Mouse (Mus musculus): ENCODE measurements around the gene Thrsp.
"Not testable (repeated sequence)": the region's sequence is repeated elsewhere in the genome, so short reads cannot be mapped to it uniquely, and the experiment has no call there.

Thrsp gene

GRCm38 (mm10) chr7:97416906-97417777, at the start of gene Thrsp:
TSS of gene Thrsp (minus strand) at chr7:97417730.
- peak; percentile 74 for DNase-seq (ENCODE audit: low read depth, low spot score)

GRCm38 (mm10) chr7:97455577-97455976, 38.0 kb upstream of the Thrsp start:
- no peak for DNase-seq (ENCODE audit: low read depth, low spot score)

- no peak for DNase-seq (ENCODE audit: low read depth, low spot score)
Measured at GRCm38 (mm10) chr7:97454795-97455194, 37.3 kb upstream of the Thrsp start.

- peak; percentile 72 for DNase-seq (ENCODE audit: low read depth, low spot score)
Measured at GRCm38 (mm10) chr7:97453141-97453921, 35.8 kb upstream of the Thrsp start.

- DNase-seq (ENCODE audit: low read depth, low spot score), result no peak
Measured at GRCm38 (mm10) chr7:97452196-97452595, 34.7 kb upstream of the Thrsp start.

- not testable (repeated sequence) for DNase-seq (ENCODE audit: low read depth, low spot score)
Measured at GRCm38 (mm10) chr7:97451023-97451422, 33.5 kb upstream of the Thrsp start, which contains the start of gene Kctd14. TSS of gene Kctd14 (plus strand) at chr7:97451323.

GRCm38 (mm10) chr7:97447050-97447531, 29.6 kb upstream of the Thrsp start:
- peak; percentile 41 for DNase-seq (ENCODE audit: low read depth, low spot score)

- no peak for DNase-seq (ENCODE audit: low read depth, low spot score)
Measured at GRCm38 (mm10) chr7:97446171-97446925, 28.8 kb upstream of the Thrsp start.

- DNase-seq (ENCODE audit: low read depth, low spot score), result no peak
Measured at GRCm38 (mm10) chr7:97438986-97439385, 21.5 kb upstream of the Thrsp start.

- DNase-seq (ENCODE audit: low read depth, low spot score), result no peak
Measured at GRCm38 (mm10) chr7:97434517-97434916, 17.0 kb upstream of the Thrsp start.

GRCm38 (mm10) chr7:97433517-97433916, 16.0 kb upstream of the Thrsp start:
- DNase-seq (ENCODE audit: low read depth, low spot score), result not testable (repeated sequence)

- peak; percentile 97 for DNase-seq (ENCODE audit: low read depth, low spot score)
Measured at GRCm38 (mm10) chr7:97429705-97430104, 12.2 kb upstream of the Thrsp start.

GRCm38 (mm10) chr7:97427778-97428420, 10.4 kb upstream of the Thrsp start:
- DNase-seq (ENCODE audit: low read depth, low spot score), result no peak

GRCm38 (mm10) chr7:97427296-97427695, 9.8 kb upstream of the Thrsp start:
- no peak for DNase-seq (ENCODE audit: low read depth, low spot score)

- peak; percentile 60 for DNase-seq (ENCODE audit: low read depth, low spot score)
Measured at GRCm38 (mm10) chr7:97426566-97426965, 9.0 kb upstream of the Thrsp start.

GRCm38 (mm10) chr7:97424621-97425245, 7.2 kb upstream of the Thrsp start:
- peak; percentile 87 for DNase-seq (ENCODE audit: low read depth, low spot score)

- no peak for DNase-seq (ENCODE audit: low read depth, low spot score)
Measured at GRCm38 (mm10) chr7:97423754-97424153, 6.2 kb upstream of the Thrsp start.

GRCm38 (mm10) chr7:97420958-97421651, 3.6 kb upstream of the Thrsp start:
- no peak for DNase-seq (ENCODE audit: low read depth, low spot score)

- no peak for DNase-seq (ENCODE audit: low read depth, low spot score)
Measured at GRCm38 (mm10) chr7:97420406-97420805, 2.9 kb upstream of the Thrsp start.

- no peak for DNase-seq (ENCODE audit: low read depth, low spot score)
Measured at GRCm38 (mm10) chr7:97419163-97419562, 1.6 kb upstream of the Thrsp start.
